Mouse (Mus musculus) liver, embryonic 14.5 days (tissue): ENCODE measurements around the gene Klf2.

ENCODE experiments used
- CTCF ChIP-seq: IDR thresholded peaks from 2 replicates; pipeline ENCODE4 v1.5.1; 2016; ENCODE audit warnings: antibody characterized with exemption, low read depth, control low read depth
- EP300 ChIP-seq: IDR thresholded peaks from 2 replicates; pipeline ENCODE4 v1.6.1; 2016; ENCODE audit warnings: antibody characterized with exemption, low read depth

DNA sequence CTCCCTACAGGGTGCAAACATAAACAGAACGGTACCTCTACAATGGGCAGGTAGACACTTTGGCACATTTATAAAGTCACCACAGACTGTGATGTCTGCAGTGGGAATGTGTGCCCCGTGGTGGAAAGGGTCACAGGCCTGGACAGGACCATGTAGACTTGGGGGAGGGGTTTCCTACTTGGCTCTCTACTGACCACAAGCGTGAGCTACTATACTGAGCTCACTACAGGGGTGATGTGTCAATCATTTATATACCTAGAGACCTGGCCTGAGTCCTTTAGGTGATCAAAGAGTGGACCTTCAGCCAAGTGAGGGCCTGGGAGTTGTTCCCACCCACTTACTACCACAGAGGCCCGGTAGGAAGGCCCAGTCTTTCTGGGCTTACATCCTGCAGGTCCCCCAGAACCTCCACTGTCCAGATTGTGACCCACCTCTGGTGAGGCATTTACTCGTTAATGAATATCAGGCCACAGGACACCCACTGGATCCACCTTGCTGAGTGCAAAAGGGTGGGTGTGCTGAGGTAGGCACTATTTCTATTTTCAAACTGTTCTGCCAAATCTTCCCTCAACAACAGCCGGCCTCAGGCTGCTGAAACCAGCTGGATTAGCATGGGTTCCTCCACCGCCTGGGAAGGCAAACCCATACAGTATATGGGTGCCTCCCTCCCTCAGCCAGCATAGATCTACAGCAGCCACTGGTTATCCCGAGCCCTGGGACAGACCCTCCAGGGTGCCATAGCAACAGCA, 34.3 kb downstream of the Klf2 start:
- TF ChIP-seq EP300: no peak
- TF ChIP-seq CTCF: no peak
